Comparison of ENCODE assay signal across 26 mouse cellular contexts in genomic region chr10:30738403-30738802, GRCm38 (mm10).
"Had no signal": no experiment of that assay in that cellular context is flagged by ENCODE, and none has a peak within 500 bp of the region (broad histone marks: within the 10 kb centered on the region; RNA-seq: fewer than 3 reads in every experiment).

No protein-coding gene starts in this region.

- H3K36me3 ChIP-seq: embryonic facial prominence, embryonic 10.5 days; embryonic facial prominence, embryonic 12.5 days; embryonic facial prominence, embryonic 13.5 days; embryonic facial prominence, embryonic 15.5 days; forebrain, embryonic 10.5 days; forebrain, embryonic 12.5 days; forebrain, embryonic 15.5 days had no signal

- H3K4me2 ChIP-seq: embryonic facial prominence, embryonic 12.5 days; embryonic facial prominence, embryonic 13.5 days; embryonic facial prominence, embryonic 15.5 days; forebrain, embryonic 12.5 days; forebrain, embryonic 13.5 days; forebrain, embryonic 15.5 days had no signal

- H3K4me3 ChIP-seq: embryonic facial prominence, embryonic 10.5 days; embryonic facial prominence, embryonic 12.5 days; embryonic facial prominence, embryonic 13.5 days; embryonic facial prominence, embryonic 15.5 days; erythroblast, embryonic 14.5 days; forebrain, embryonic 10.5 days; forebrain, embryonic 12.5 days; forebrain, embryonic 13.5 days; forebrain, embryonic 15.5 days; gastrocnemius, adult 2 months; heart, adult 2 months had no signal

- H3K4me1 ChIP-seq: embryonic facial prominence, embryonic 10.5 days; embryonic facial prominence, embryonic 12.5 days; embryonic facial prominence, embryonic 13.5 days; embryonic facial prominence, embryonic 15.5 days; forebrain, embryonic 12.5 days; forebrain, embryonic 15.5 days had no signal

- H3K9ac ChIP-seq: embryonic facial prominence, embryonic 12.5 days; embryonic facial prominence, embryonic 13.5 days; embryonic facial prominence, embryonic 15.5 days; forebrain, embryonic 12.5 days; forebrain, embryonic 13.5 days; forebrain, embryonic 15.5 days; forebrain, postnatal 0 days had no signal

- H3K9me3 ChIP-seq: embryonic facial prominence, embryonic 10.5 days; embryonic facial prominence, embryonic 12.5 days; embryonic facial prominence, embryonic 13.5 days; embryonic facial prominence, embryonic 15.5 days; forebrain, embryonic 10.5 days; forebrain, embryonic 12.5 days; forebrain, embryonic 13.5 days; forebrain, embryonic 15.5 days had no signal

- DNase-seq: cerebellum, adult 9-11 months; cerebellum, postnatal 10 days; cerebellum, postnatal 14 days; cerebellum, postnatal 25 days; cerebellum, postnatal 36 days; embryo, embryonic 11 days; forebrain, postnatal 0 days; gastrocnemius, adult 2 months; gastrocnemius, postnatal 10 days; gastrocnemius, postnatal 14 days; gastrocnemius, postnatal 25 days; gastrocnemius, postnatal 36 days; heart, adult 11 months; heart, adult 18-20 months; heart, adult 2 months had no signal

- H3K27me3 ChIP-seq: embryonic facial prominence, embryonic 12.5 days; embryonic facial prominence, embryonic 13.5 days; embryonic facial prominence, embryonic 15.5 days; forebrain, embryonic 12.5 days; forebrain, embryonic 13.5 days; forebrain, embryonic 15.5 days had no signal

- H3K27ac ChIP-seq: embryonic facial prominence, embryonic 10.5 days; embryonic facial prominence, embryonic 12.5 days; embryonic facial prominence, embryonic 13.5 days; embryonic facial prominence, embryonic 15.5 days; forebrain, embryonic 10.5 days; forebrain, embryonic 12.5 days; forebrain, embryonic 13.5 days; forebrain, embryonic 15.5 days; gastrocnemius, adult 2 months; heart, adult 2 months had no signal

- ATAC-seq: forebrain, embryonic 13.5 days; forebrain, embryonic 14.5 days; forebrain, embryonic 15.5 days; forebrain, embryonic 16.5 days; forebrain, postnatal 0 days had no signal
